Mouse (Mus musculus): ENCODE data around the gene Plpp6. TPM values are rescaled to one million over a fixed set of nuclear protein-coding genes. Genes with fewer than 3 reads are reported as not detected.
A peak's percentile ranks its signal among the peaks of the same experiment; 100 is the strongest.

The Plpp6 gene
- polyA plus RNA-seq, 1 experiment from 2014 or later, result 6.4 TPM

GRCm38 (mm10) chr19:28940135-28940874 lies 23.4 kb upstream of the Plpp6 start:
- Histone ChIP-seq H3K4me1 (replicated peaks; ENCODE audit: control insufficient read depth, insufficient read depth, low read length) (no peaks in the 10 kb centered on the region), H3K27ac (ENCODE audit: low read depth, low read length) (no peak overlapping the region), H3K36me3 (ENCODE audit: control insufficient read depth, insufficient read depth, low read length) (no peaks in the 10 kb centered on the region), H3K9me3 (ENCODE audit: control insufficient read depth, low read length) (no peaks in the 10 kb centered on the region), H3K4me3 (ENCODE audit: low read depth, low read length) (no peak overlapping the region), H3K27me3 (ENCODE audit: control insufficient read depth, insufficient read depth, low read length) (no peaks in the 10 kb centered on the region), H3K9ac (ENCODE audit: low read length) (no peak overlapping the region), H3K4me2 (ENCODE audit: low read depth, low read length, severe bottlenecking) (no peak overlapping the region)
- DNase-seq (ENCODE audit: low spot score), result no peak
- WGBS, result 84% methylated on average over 9 of the region's 9 CpGs
- no peak for ATAC-seq (replicated peaks; ENCODE audit: low FRiP score)

GRCm38 (mm10) chr19:28941271-28941670 lies 22.5 kb upstream of the Plpp6 start:
- ATAC-seq (replicated peaks; ENCODE audit: low FRiP score), result no peak
- 80% methylated on average over 4 of the region's 4 CpGs for WGBS

GRCm38 (mm10) chr19:28946782-28947181 lies 17.0 kb upstream of the Plpp6 start:
- H3K36me3 ChIP-seq (ENCODE audit: control insufficient read depth, insufficient read depth, low read length), result no peaks in the 10 kb centered on the region
- no peaks in the 10 kb centered on the region for H3K9me3 ChIP-seq (ENCODE audit: control insufficient read depth, low read length)
- no peaks in the 10 kb centered on the region for H3K27me3 ChIP-seq (ENCODE audit: control insufficient read depth, insufficient read depth, low read length)
- DNase-seq (ENCODE audit: low spot score) (no peak), ATAC-seq (replicated peaks; ENCODE audit: low FRiP score) (no peak)
- WGBS, result 71% methylated on average over 4 of the region's 4 CpGs
- no peak overlapping the region for H3K27ac ChIP-seq (ENCODE audit: low read depth, low read length)
- no peak overlapping the region for H3K9ac ChIP-seq (ENCODE audit: low read length)
- no peak overlapping the region for H3K4me3 ChIP-seq (ENCODE audit: low read depth, low read length)
- H3K4me2 ChIP-seq (ENCODE audit: low read depth, low read length, severe bottlenecking), result no peak overlapping the region
- H3K4me1 ChIP-seq (replicated peaks; ENCODE audit: control insufficient read depth, insufficient read depth, low read length), result no peaks in the 10 kb centered on the region

More at GRCm38 (mm10) chr19:28941271-28941670, 22.5 kb upstream of the Plpp6 start:
- Histone ChIP-seq H3K36me3 (ENCODE audit: control insufficient read depth, insufficient read depth, low read length) (no peaks in the 10 kb centered on the region), H3K9ac (ENCODE audit: low read length) (no peak overlapping the region), H3K27ac (ENCODE audit: low read depth, low read length) (no peak overlapping the region), H3K27me3 (ENCODE audit: control insufficient read depth, insufficient read depth, low read length) (no peaks in the 10 kb centered on the region), H3K4me3 (ENCODE audit: low read depth, low read length) (no peak overlapping the region), H3K4me2 (ENCODE audit: low read depth, low read length, severe bottlenecking) (no peak overlapping the region), H3K4me1 (replicated peaks; ENCODE audit: control insufficient read depth, insufficient read depth, low read length) (no peaks in the 10 kb centered on the region), H3K9me3 (ENCODE audit: control insufficient read depth, low read length) (no peaks in the 10 kb centered on the region)
- no peak for DNase-seq (ENCODE audit: low spot score)

- DNase-seq (ENCODE audit: low spot score) (no peak), ATAC-seq (replicated peaks; ENCODE audit: low FRiP score) (no peak)
- Histone ChIP-seq H3K27me3 (ENCODE audit: control insufficient read depth, insufficient read depth, low read length) (no peaks in the 10 kb centered on the region), H3K4me2 (ENCODE audit: low read depth, low read length, severe bottlenecking) (no peak overlapping the region), H3K9ac (ENCODE audit: low read length) (no peak overlapping the region), H3K27ac (ENCODE audit: low read depth, low read length) (no peak overlapping the region), H3K4me1 (replicated peaks; ENCODE audit: control insufficient read depth, insufficient read depth, low read length) (no peaks in the 10 kb centered on the region), H3K9me3 (ENCODE audit: control insufficient read depth, low read length) (no peaks in the 10 kb centered on the region), H3K4me3 (ENCODE audit: low read depth, low read length) (no peak overlapping the region), H3K36me3 (ENCODE audit: control insufficient read depth, insufficient read depth, low read length) (no peaks in the 10 kb centered on the region)
- WGBS, result 74% methylated on average over 2 of the region's 2 CpGs
These were observed 16.4 kb upstream of the Plpp6 start for GRCm38 (mm10) chr19:28947311-28947710.

GRCm38 (mm10) chr19:28951251-28951650 lies 12.5 kb upstream of the Plpp6 start:
- H3K27ac ChIP-seq (ENCODE audit: low read depth, low read length), result no peak overlapping the region
- H3K9ac ChIP-seq (ENCODE audit: low read length), result no peak overlapping the region
- 72% methylated on average over 5 of the region's 5 CpGs for WGBS
- H3K9me3 ChIP-seq (ENCODE audit: control insufficient read depth, low read length), result no peaks in the 10 kb centered on the region
- no peak for ATAC-seq (replicated peaks; ENCODE audit: low FRiP score)
- H3K4me3 ChIP-seq (ENCODE audit: low read depth, low read length), result no peak overlapping the region
- H3K4me1 ChIP-seq (replicated peaks; ENCODE audit: control insufficient read depth, insufficient read depth, low read length), result no peaks in the 10 kb centered on the region
- DNase-seq (ENCODE audit: low spot score), result no peak
- no peaks in the 10 kb centered on the region for H3K27me3 ChIP-seq (ENCODE audit: control insufficient read depth, insufficient read depth, low read length)
- H3K36me3 ChIP-seq (ENCODE audit: control insufficient read depth, insufficient read depth, low read length), result no peaks in the 10 kb centered on the region
- no peak overlapping the region for H3K4me2 ChIP-seq (ENCODE audit: low read depth, low read length, severe bottlenecking)

GRCm38 (mm10) chr19:28963113-28963512 lies 640 bp upstream of the Plpp6 start:
- no peak overlapping the region for H3K9ac ChIP-seq (ENCODE audit: low read length)
- DNase-seq (ENCODE audit: low spot score) (no peak), ATAC-seq (replicated peaks; ENCODE audit: low FRiP score) (no peak)
- no peaks in the 10 kb centered on the region for H3K36me3 ChIP-seq (ENCODE audit: control insufficient read depth, insufficient read depth, low read length)
- H3K9me3 ChIP-seq (ENCODE audit: control insufficient read depth, low read length), result no peaks in the 10 kb centered on the region
- H3K4me1 ChIP-seq (replicated peaks; ENCODE audit: control insufficient read depth, insufficient read depth, low read length), result peaks cover 9% of the 10 kb centered on the region
- no peak overlapping the region; the same call in 1 of the 2 replicates for H3K4me3 ChIP-seq (ENCODE audit: low read depth, low read length)
- WGBS, result 50% methylated on average over 3 of the region's 3 CpGs
- H3K4me2 ChIP-seq (ENCODE audit: low read depth, low read length, severe bottlenecking), result peak overlapping the region; percentile 92; the same call in 1 of the 2 replicates
- H3K27ac ChIP-seq (ENCODE audit: low read depth, low read length), result no peak overlapping the region
- peaks cover 4% of the 10 kb centered on the region; the same call in 1 of the 2 replicates for H3K27me3 ChIP-seq (ENCODE audit: control insufficient read depth, insufficient read depth, low read length)

GRCm38 (mm10) chr19:28963513-28963841 lies 276 bp upstream of the Plpp6 start:
- ATAC-seq (replicated peaks; ENCODE audit: low FRiP score) (no peak), DNase-seq (ENCODE audit: low spot score) (no peak)
- H3K4me3 ChIP-seq (ENCODE audit: low read depth, low read length), result peak overlapping the region; percentile 78
- no peaks in the 10 kb centered on the region for H3K36me3 ChIP-seq (ENCODE audit: control insufficient read depth, insufficient read depth, low read length)
- no peaks in the 10 kb centered on the region for H3K9me3 ChIP-seq (ENCODE audit: control insufficient read depth, low read length)
- peaks cover 9% of the 10 kb centered on the region for H3K4me1 ChIP-seq (replicated peaks; ENCODE audit: control insufficient read depth, insufficient read depth, low read length)
- peak overlapping the region; percentile 92 for H3K4me2 ChIP-seq (ENCODE audit: low read depth, low read length, severe bottlenecking)
- peak overlapping the region; percentile 83 for H3K9ac ChIP-seq (ENCODE audit: low read length)
- WGBS, result 7% methylated on average over 4 of the region's 4 CpGs
- H3K27me3 ChIP-seq (ENCODE audit: control insufficient read depth, insufficient read depth, low read length), result peaks cover 4% of the 10 kb centered on the region; the same call in 1 of the 2 replicates
- no peak overlapping the region for H3K27ac ChIP-seq (ENCODE audit: low read depth, low read length)

- 6% methylated on average over 16 of the region's 16 CpGs for WGBS
- no peak overlapping the region for H3K27ac ChIP-seq (ENCODE audit: low read depth, low read length)
- DNase-seq (ENCODE audit: low spot score), result no peak
These were observed 775 bp downstream of the Plpp6 start for GRCm38 (mm10) chr19:28964552-28964903.

GRCm38 (mm10) chr19:28967652-28968051 lies 3.9 kb downstream of the Plpp6 start, which contains the start of gene 4430402I18Rik:
TSS of gene 4430402I18Rik (minus strand) at chr19:28967800.
- Histone ChIP-seq H3K27me3 (ENCODE audit: control insufficient read depth, insufficient read depth, low read length) (peaks cover 4% of the 10 kb centered on the region; the same call in 1 of the 2 replicates), H3K4me2 (ENCODE audit: low read depth, low read length, severe bottlenecking) (peak within 1 kb of the TSS; percentile 33; the same call in 1 of the 2 replicates), H3K9me3 (ENCODE audit: control insufficient read depth, low read length) (no peaks in the 10 kb centered on the region), H3K9ac (ENCODE audit: low read length) (no peak within 1 kb of the TSS), H3K36me3 (ENCODE audit: control insufficient read depth, insufficient read depth, low read length) (no peaks in the 10 kb centered on the region), H3K27ac (ENCODE audit: low read depth, low read length) (no peak within 1 kb of the TSS), H3K4me1 (replicated peaks; ENCODE audit: control insufficient read depth, insufficient read depth, low read length) (peaks cover 9% of the 10 kb centered on the region), H3K4me3 (ENCODE audit: low read depth, low read length) (no peak within 1 kb of the TSS)
- DNase-seq (ENCODE audit: low spot score) (peak; percentile 70), ATAC-seq (replicated peaks; ENCODE audit: low FRiP score) (peak; percentile 55; the same call in 1 of the 2 replicates)
- WGBS, result 5% methylated on average over 11 of the region's 11 CpGs

More at GRCm38 (mm10) chr19:28964552-28964903, 775 bp downstream of the Plpp6 start:
- Histone ChIP-seq H3K4me3 (ENCODE audit: low read depth, low read length) (peak overlapping the region; percentile 78), H3K9me3 (ENCODE audit: control insufficient read depth, low read length) (no peaks in the 10 kb centered on the region), H3K4me1 (replicated peaks; ENCODE audit: control insufficient read depth, insufficient read depth, low read length) (peaks cover 9% of the 10 kb centered on the region), H3K27me3 (ENCODE audit: control insufficient read depth, insufficient read depth, low read length) (peaks cover 4% of the 10 kb centered on the region; the same call in 1 of the 2 replicates), H3K9ac (ENCODE audit: low read length) (peak overlapping the region; percentile 83), H3K4me2 (ENCODE audit: low read depth, low read length, severe bottlenecking) (peak overlapping the region; percentile 92), H3K36me3 (ENCODE audit: control insufficient read depth, insufficient read depth, low read length) (no peaks in the 10 kb centered on the region)
- ATAC-seq (replicated peaks; ENCODE audit: low FRiP score), result peak; percentile 47; the same call in 1 of the 2 replicates
